Mouse (Mus musculus) midbrain, postnatal 0 days (tissue): ENCODE measurements around the gene Acly. TPM values are rescaled to one million over a fixed set of nuclear protein-coding genes. Genes with fewer than 3 reads are reported as not detected.

Experiments used
- ATAC-seq: fragments of 200-750 bp; cut with Nextera tagmentation; 2 replicates; pipeline ENCODE4 v1.8.0; 2017; ENCODE audit warnings: moderate number of reproducible peaks, mild to moderate bottlenecking, moderate TSS enrichment, moderate library complexity; ENCODE audit not compliant: low FRiP score
- DNase-seq: peaks from one replicate; pipeline ENCODE4 v3.0.0-alpha.2; 2015; ENCODE audit warnings: low spot score
- H3K27ac ChIP-seq: fragments of 300-500 bp; sonication (generic); 2 replicates; pipeline ENCODE4 v1.5.1; 2014; ENCODE audit warnings: low read depth, mild to moderate bottlenecking, low read length, mixed read lengths
- H3K27me3 ChIP-seq: fragments of 300-500 bp; sonication (generic); 2 replicates; pipeline ENCODE4 v1.6.1; 2014; ENCODE audit warnings: low read length, control low read depth, mixed read lengths; ENCODE audit not compliant: insufficient read depth
- H3K36me3 ChIP-seq: fragments of 300-500 bp; sonication (generic); 2 replicates; pipeline ENCODE4 v1.6.1; 2014; ENCODE audit warnings: low read length, control low read depth, mixed read lengths; ENCODE audit not compliant: insufficient read depth
- H3K4me1 ChIP-seq: fragments of 300-500 bp; sonication (generic); 2 replicates; pipeline ENCODE4 v1.6.1; 2014; ENCODE audit warnings: mild to moderate bottlenecking, control low read depth, antibody characterized with exemption, low read length, mixed read lengths; ENCODE audit not compliant: insufficient read depth
- H3K4me2 ChIP-seq: fragments of 300-500 bp; sonication (generic); 2 replicates; pipeline ENCODE4 v1.6.1; 2014; ENCODE audit warnings: low read depth, mild to moderate bottlenecking, low read length, mixed read lengths; ENCODE audit not compliant: poor library complexity, severe bottlenecking
- H3K4me3 ChIP-seq: fragments of 300-500 bp; sonication (generic); 2 replicates; pipeline ENCODE4 v1.5.1; 2014; ENCODE audit warnings: low read depth, mild to moderate bottlenecking, low read length, moderate library complexity
- H3K9ac ChIP-seq: fragments of 300-500 bp; sonication (generic); replicated peaks from 2 replicates; pipeline ENCODE4 v1.6.1; 2014; ENCODE audit warnings: mild to moderate bottlenecking, low read length, moderate library complexity, mixed read lengths; ENCODE audit not compliant: poor library complexity, severe bottlenecking
- H3K9me3 ChIP-seq: fragments of 300-500 bp; sonication (generic); 2 replicates; pipeline ENCODE4 v1.6.1; 2016; ENCODE audit warnings: low read length, control low read depth
- CTCF ChIP-seq: IDR thresholded peaks from 2 replicates; pipeline ENCODE4 v1.5.1; 2016; ENCODE audit warnings: antibody characterized with exemption, mild to moderate bottlenecking
- WGBS: fragments of 180-500 bp; shearing (Covaris S2); extraction: QIAGEN DNeasy Blood & Tissue Kit; methylation state at CpG from one replicate; pipeline ENCODE4 v1.1.7; 2014; 5-methylcytosine and 5-hydroxymethylcytosine counted together
- polyA plus RNA-seq: library from polyadenylated mRNA; unstranded; fragments of >200 nt; fragmentation: Nextera tagmentation; extraction: Ambion mirVana; gene quantifications from 2 replicates; pipeline ENCODE4 v1.2.1, GENCODE M21; 2015
- total RNA-seq: library from RNA; depleted of rRNA; stranded (reverse); fragments of >200 nt; gene quantifications from 2 replicates; pipeline ENCODE4 v1.2.3, GENCODE M21; 2014

Gene Acly
- total and polyA plus RNA-seq, 2 experiments from 2014 or later, result 116 to 228 TPM

DNA sequence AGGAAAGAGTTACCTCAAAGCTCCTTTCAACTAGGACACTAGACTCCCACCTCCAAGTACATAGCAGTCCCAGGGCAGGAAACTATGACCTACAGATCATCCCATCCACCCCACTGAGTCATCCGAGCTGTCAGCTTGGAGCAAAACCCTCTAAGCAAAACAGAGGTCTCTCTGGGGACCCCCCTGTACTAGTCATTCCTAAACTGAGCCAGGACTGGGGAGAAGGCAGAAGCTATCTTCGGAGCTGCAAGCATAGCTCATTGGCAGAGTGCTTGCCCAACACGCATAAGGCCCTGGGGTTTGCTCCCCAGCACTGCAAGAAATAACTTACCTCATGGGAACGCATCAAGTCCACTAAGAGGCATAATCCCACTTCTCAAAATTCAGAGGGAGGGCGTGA lies 3.4 kb downstream of the Acly start:
- Histone ChIP-seq H3K4me3 (no peak overlapping the region), H3K27ac (no peak overlapping the region), H3K36me3 (peaks cover 40% of the 10 kb centered on the region), H3K9me3 (no peaks in the 10 kb centered on the region), H3K4me1 (peaks cover 20% of the 10 kb centered on the region), H3K4me2 (no peak overlapping the region), H3K9ac (no peak overlapping the region), H3K27me3 (no peaks in the 10 kb centered on the region)
- no peak for TF ChIP-seq CTCF
- DNase-seq, result no peak
- 81% methylated on average over 5 of the region's 5 CpGs for WGBS
- ATAC-seq, result no peak

DNA sequence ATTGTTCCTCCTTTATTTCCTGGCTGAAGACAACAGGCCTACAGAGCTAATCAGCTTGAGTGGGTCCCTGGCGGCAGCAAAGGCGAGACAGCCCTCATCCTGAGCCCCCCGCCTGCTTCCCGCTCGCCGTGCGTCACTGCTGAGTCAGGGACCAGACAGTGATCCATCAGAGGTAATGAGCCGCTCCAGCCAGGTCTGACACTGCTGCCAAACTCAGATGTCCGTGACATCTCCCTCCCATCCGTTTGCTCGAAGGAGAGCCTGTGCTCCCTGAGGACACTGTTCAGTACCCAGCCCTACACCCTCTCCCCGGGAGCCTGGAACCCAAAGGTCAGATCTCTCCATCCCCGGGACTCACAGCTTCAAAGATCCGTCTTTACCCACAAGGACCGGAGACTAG lies 7.0 kb downstream of the Acly start:
- H3K27me3 ChIP-seq, result no peaks in the 10 kb centered on the region
- peaks cover 63% of the 10 kb centered on the region for H3K36me3 ChIP-seq
- no peak for TF ChIP-seq CTCF
- no peaks in the 10 kb centered on the region for H3K9me3 ChIP-seq
- DNase-seq (peak; percentile 18), ATAC-seq (no peak)
- 85% methylated on average over 15 of the region's 15 CpGs for WGBS
- peaks cover 15% of the 10 kb centered on the region for H3K4me1 ChIP-seq
- H3K4me2 ChIP-seq, result no peak overlapping the region
- H3K4me3 ChIP-seq, result no peak overlapping the region
- H3K27ac ChIP-seq, result no peak overlapping the region
- H3K9ac ChIP-seq, result no peak overlapping the region

DNA sequence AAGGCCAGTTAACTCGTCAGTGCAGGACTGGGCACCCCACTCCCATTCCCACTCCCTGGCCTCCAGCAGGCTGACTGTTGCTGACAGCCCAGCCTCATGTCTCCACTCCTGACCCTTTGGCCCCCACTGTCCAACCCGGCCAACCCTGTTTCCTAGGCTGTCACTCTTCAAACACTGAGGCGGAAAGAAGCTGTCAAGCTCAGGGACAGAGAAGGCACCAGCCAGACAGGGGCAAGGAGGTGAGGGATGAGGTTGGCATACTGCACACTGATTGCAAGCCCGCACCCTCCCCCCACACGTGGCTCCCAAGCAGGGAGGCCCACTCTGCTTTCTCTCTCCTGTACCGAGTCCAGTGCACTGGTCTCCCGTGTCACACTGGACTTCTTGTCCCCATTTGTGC lies 8.6 kb downstream of the Acly start:
- Histone ChIP-seq H3K27ac (no peak overlapping the region), H3K9me3 (no peaks in the 10 kb centered on the region), H3K4me2 (no peak overlapping the region), H3K9ac (no peak overlapping the region), H3K4me3 (no peak overlapping the region), H3K36me3 (peaks cover 80% of the 10 kb centered on the region), H3K27me3 (no peaks in the 10 kb centered on the region), H3K4me1 (peaks cover under 1% of the 10 kb centered on the region; the same call in 1 of the 2 replicates)
- 82% methylated on average over 7 of the region's 7 CpGs for WGBS
- no peak for ATAC-seq
- TF ChIP-seq CTCF, result no peak
- no peak for DNase-seq

DNA sequence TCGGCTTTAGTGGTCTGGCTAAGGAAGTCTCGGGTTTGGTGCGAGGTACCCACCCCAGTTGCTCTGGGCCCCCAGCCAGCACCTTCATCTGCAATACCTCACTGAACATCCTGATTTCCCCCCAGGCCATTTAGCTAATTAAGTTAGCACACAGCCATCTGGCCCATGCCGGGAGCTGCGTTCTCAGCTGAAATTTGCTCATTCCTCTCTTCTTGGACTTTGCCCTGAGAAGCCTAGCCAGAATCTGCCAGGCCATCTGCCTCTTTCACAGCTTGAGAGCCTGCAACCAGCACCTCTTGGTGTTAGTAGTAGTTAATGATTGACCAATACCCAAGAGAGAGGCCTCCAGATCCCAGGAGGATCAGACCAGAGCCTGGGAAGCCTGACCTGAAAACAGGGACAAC lies 9.6 kb downstream of the Acly start:
- Histone ChIP-seq H3K4me1 (no peaks in the 10 kb centered on the region), H3K4me3 (no peak overlapping the region), H3K9me3 (no peaks in the 10 kb centered on the region), H3K4me2 (no peak overlapping the region), H3K9ac (no peak overlapping the region), H3K36me3 (peaks cover 86% of the 10 kb centered on the region), H3K27ac (no peak overlapping the region), H3K27me3 (no peaks in the 10 kb centered on the region)
- DNase-seq (peak; percentile 87), ATAC-seq (no peak; the same call in 1 of the 2 replicates)
- WGBS, result 73% methylated on average over 5 of the region's 5 CpGs
- TF ChIP-seq CTCF, result no peak

GRCm38 (mm10) chr11:100516291-100516690 lies 11.5 kb downstream of the Acly start:
- Histone ChIP-seq H3K9me3 (no peaks in the 10 kb centered on the region), H3K9ac (no peak overlapping the region), H3K4me1 (no peaks in the 10 kb centered on the region), H3K27ac (no peak overlapping the region), H3K36me3 (peaks cover 82% of the 10 kb centered on the region), H3K4me3 (no peak overlapping the region), H3K27me3 (no peaks in the 10 kb centered on the region), H3K4me2 (no peak overlapping the region)
- TF ChIP-seq CTCF, result no peak
- DNase-seq, result peak; percentile 68
- ATAC-seq, result no peak
- 67% methylated on average over 9 of the region's 9 CpGs for WGBS

DNA sequence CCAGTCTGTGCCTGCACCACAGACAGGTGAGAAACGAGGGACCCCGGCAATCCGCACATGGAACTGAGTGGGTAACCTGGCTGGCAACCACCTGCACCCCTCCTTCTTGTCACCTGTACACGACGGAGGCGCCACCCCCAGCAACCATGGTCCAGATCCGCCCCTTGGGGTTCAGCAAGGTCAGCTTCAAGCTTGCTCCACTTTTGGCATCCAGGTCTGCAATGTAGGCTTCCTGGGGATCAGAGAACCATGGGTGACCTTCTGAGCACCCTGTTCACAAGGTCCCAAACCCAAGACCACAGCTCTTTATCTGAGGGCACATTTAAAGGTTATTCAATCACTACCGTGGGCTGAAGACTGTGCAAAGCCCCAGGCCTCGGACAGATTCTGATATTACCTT lies 12.0 kb downstream of the Acly start:
- Histone ChIP-seq H3K9ac (no peak overlapping the region), H3K36me3 (peaks cover 82% of the 10 kb centered on the region), H3K27me3 (no peaks in the 10 kb centered on the region), H3K4me1 (no peaks in the 10 kb centered on the region), H3K4me2 (no peak overlapping the region), H3K9me3 (no peaks in the 10 kb centered on the region), H3K4me3 (no peak overlapping the region), H3K27ac (no peak overlapping the region)
- WGBS, result 94% methylated on average over 9 of the region's 9 CpGs
- ATAC-seq, result no peak
- DNase-seq, result no peak
- TF ChIP-seq CTCF, result no peak
